Mouse (Mus musculus): ENCODE measurements around the gene Crat. TPM values are rescaled to one million over a fixed set of nuclear protein-coding genes. Genes with fewer than 3 reads are reported as not detected.

The Crat gene
- total RNA-seq (2021) = 100 to 1,000 TPM; 441 to 477 TPM
- long read RNA-seq, experiment 1, transcript Crat-201 (14 exons, 3,833 nt) = major isoform, 741 of 967 reads
- long read RNA-seq, experiment 1, partial matches to known transcripts = 104 of 967 reads
- long read RNA-seq, experiment 1, other reads (novel, unspliced or antisense) = 121 of 967 reads
- long read RNA-seq, experiment 2, transcript Crat-201 (14 exons, 3,833 nt) = major isoform, 738 of 928 reads
- long read RNA-seq, experiment 2, partial matches to known transcripts = 72 of 928 reads
- long read RNA-seq, experiment 2, other reads (novel, unspliced or antisense) = 117 of 928 reads

DNA sequence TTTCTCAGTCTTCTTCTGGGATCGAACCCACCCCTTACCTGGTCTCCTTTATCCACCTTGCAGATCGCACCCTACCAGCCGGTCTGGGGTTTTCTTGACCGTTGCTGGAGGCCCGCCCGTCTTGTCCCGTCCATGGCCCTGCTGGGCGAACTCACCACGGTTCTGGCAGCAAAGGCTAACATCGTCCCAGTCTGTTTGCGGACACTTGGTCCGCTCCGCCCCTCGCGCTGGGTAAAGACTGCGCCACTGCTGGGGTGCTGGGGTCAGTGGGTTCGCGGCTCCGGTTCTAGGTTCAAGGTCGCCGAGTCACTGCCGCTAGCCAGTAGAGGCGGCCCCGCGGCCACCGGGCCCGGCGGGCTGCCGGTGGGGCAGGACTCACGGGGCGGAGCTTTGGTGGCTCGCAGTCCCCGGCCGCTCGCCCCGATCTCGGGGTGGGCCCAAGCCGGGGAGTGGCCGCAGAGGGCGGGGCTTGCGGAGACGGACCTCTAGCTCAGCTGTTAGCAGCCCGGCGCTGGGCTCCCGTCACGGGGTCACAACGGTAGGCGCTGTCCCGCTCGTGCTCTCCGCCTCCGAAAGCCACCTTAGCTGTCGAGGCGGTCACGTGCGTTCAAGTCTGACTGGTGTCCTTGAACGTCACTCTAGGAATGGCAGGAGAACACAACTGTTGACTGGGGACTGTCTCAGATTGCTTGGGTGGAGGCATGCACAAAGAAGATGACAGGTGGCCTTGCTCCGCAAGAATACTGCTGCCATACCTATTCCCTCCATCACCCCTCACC, at the start of gene Crat:
TSS of gene Crat (minus strand) at position 657 of the 779 bp plus-strand sequence.
- peak; percentile 96 to 97 for DNase-seq
- intact Hi-C loops (cut with DNase I) = no loop called here

GRCm38 (mm10) chr2:30464411-30464810, 48.8 kb upstream of the Crat start:
- intact Hi-C loops (cut with DNase I) = no loop called here
- DNase-seq = no peak

DNA sequence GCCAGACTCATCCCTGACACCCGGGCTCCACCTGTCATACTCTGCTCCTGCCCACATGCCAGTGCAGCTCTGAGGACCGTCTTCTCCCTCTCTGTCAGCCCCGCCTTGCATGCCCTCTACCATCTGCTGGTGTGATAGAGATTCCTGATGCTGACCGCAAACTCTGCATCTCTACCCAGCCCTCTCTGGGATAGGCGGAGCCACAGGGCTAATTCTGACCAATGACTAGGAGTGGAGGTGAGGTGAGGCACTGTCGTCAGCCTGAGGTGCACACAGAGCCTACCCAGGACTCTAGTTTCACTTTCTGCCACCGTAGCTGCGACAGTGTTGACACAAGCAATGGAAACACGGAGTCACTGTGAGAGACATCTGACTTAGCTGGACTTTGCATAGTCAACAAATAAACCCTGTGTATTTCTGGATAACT, 48.3 kb upstream of the Crat start:
- intact Hi-C loops (cut with DNase I) = no loop called here
- DNase-seq = peak; percentile 60 to 72

DNA sequence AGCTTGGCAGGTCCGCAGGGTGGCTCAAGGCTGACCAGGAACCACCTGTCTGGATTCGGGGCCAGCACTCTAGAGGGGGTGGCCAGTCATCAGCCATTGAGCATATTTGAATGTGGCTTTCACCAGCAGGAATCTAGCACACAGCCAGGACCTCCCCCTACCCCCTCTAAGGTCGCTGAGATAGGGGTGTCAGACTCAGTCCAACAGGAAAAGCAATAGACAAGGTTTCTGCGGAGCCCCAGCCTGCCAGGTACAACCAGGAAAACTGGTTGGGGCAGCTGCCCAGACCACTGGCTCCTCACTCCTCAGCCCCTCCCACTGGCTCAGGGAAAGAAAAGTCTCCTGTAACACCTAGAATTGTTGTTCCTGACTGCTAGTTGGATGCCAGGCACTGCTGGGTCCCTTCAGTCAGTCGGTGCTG, 47.7 kb upstream of the Crat start:
- intact Hi-C loops (cut with DNase I) = no loop called here

GRCm38 (mm10) chr2:30459241-30459640, 43.6 kb upstream of the Crat start:
- intact Hi-C loops (cut with DNase I) = no loop called here

More for the DNA sequence above, 47.7 kb upstream of the Crat start:
- DNase-seq = no peak

GRCm38 (mm10) chr2:30458349-30458748, 42.7 kb upstream of the Crat start:
- intact Hi-C loops (cut with DNase I) = no loop called here
- no peak for DNase-seq

More at GRCm38 (mm10) chr2:30459241-30459640, 43.6 kb upstream of the Crat start:
- no peak for DNase-seq

GRCm38 (mm10) chr2:30456104-30456980, 40.7 kb upstream of the Crat start:
- intact Hi-C loops (cut with DNase I) = no loop called here
- DNase-seq = no peak

- no peak for DNase-seq
- intact Hi-C loops (cut with DNase I) = no loop called here
These were observed 39.0 kb upstream of the Crat start for GRCm38 (mm10) chr2:30454587-30454986.

GRCm38 (mm10) chr2:30453570-30453969, 38.0 kb upstream of the Crat start:
- DNase-seq = no peak
- intact Hi-C loops (cut with DNase I) = loop anchor here (2.0 kb wide), 1 partner anchor 13 kb away; no protein-coding TSS in a partner anchor

GRCm38 (mm10) chr2:30451525-30451924, 35.9 kb upstream of the Crat start:
- intact Hi-C loops (cut with DNase I) = no loop called here
- DNase-seq = no peak

- intact Hi-C loops (cut with DNase I) = no loop called here
- no peak for DNase-seq
These were observed 34.9 kb upstream of the Crat start for GRCm38 (mm10) chr2:30450530-30450929.

- intact Hi-C loops (cut with DNase I) = no loop called here
- no peak for DNase-seq
These were observed 32.8 kb upstream of the Crat start for GRCm38 (mm10) chr2:30448371-30448770.

- DNase-seq = no peak
- intact Hi-C loops (cut with DNase I) = no loop called here
These were observed 31.5 kb upstream of the Crat start for GRCm38 (mm10) chr2:30446891-30447826.

DNA sequence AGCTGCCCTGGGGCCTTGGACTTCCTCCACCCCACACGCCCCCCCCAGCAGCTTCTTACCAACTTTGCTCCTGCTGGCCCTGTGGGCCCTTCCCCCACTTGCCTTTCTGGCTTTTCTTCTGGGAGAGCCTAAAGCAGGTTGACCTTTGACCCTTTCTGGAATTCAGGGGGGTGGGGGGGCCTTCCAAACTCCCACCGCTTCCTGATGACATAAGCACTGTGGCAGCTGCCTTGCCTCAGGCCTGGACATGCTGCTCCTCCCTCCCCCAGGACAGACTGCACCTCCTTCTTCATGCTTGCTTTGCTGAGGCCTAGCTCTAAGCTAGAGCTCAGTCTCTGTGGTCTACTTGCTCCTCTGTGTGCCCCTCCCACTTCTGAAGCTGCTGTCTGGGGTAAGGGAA, 29.7 kb upstream of the Crat start:
- peak in 1 of 2 experiments; percentile 57 for DNase-seq
- intact Hi-C loops (cut with DNase I) = no loop called here

DNA sequence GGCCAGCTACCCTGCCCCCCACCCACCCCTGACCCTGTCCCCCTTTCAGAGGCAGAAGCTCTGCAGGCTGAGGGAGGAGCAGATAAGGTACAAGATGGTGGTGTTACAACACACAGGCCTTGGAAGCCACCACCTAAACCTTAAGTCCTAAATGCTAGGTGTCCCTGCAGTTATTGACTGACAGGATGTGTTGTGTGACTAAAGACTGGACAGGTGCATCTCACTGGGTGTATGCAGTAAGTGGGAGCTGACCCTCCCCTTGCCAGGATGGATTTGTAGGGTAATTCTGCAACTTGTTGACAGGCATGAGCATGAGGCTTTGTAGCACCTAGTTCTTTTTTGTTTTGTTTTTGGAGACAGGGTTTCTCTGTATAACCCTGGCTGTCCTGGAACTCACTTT, 28.8 kb upstream of the Crat start:
- no peak for DNase-seq
- intact Hi-C loops (cut with DNase I) = no loop called here

GRCm38 (mm10) chr2:30444006-30444405, 28.4 kb upstream of the Crat start:
- DNase-seq = no peak
- intact Hi-C loops (cut with DNase I) = no loop called here

- intact Hi-C loops (cut with DNase I) = no loop called here
- no peak for DNase-seq
These were observed 27.7 kb upstream of the Crat start for GRCm38 (mm10) chr2:30443281-30443680.

DNA sequence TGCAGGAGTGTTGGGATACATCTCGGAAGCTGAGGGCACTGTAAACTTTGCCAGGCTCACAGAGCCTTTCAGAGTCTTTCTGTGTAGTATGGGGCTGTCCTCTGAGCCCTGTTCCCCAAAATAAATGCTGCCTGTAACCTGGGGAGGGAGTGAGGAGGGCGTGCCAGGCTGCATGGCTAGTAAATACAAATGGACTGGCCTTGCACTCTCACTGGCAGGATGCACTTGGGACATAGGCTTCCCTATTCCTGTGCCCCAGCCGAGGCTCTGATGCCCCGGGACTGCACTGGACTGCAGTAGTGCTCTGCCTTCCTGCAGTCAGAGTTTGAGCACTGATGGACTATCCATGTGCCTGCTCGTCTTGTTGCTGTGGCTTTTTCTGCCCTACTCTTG, 26.9 kb upstream of the Crat start:
- no peak for DNase-seq
- intact Hi-C loops (cut with DNase I) = no loop called here

Measured in heart, postnatal 14 days (tissue).